Mouse (Mus musculus): ENCODE data around the gene Prrc2b. TPM values are rescaled to one million over a fixed set of nuclear protein-coding genes. Genes with fewer than 3 reads are reported as not detected.

Gene Prrc2b
- polyA plus RNA-seq, 1 experiment from 2014 or later = 54.7 TPM

DNA sequence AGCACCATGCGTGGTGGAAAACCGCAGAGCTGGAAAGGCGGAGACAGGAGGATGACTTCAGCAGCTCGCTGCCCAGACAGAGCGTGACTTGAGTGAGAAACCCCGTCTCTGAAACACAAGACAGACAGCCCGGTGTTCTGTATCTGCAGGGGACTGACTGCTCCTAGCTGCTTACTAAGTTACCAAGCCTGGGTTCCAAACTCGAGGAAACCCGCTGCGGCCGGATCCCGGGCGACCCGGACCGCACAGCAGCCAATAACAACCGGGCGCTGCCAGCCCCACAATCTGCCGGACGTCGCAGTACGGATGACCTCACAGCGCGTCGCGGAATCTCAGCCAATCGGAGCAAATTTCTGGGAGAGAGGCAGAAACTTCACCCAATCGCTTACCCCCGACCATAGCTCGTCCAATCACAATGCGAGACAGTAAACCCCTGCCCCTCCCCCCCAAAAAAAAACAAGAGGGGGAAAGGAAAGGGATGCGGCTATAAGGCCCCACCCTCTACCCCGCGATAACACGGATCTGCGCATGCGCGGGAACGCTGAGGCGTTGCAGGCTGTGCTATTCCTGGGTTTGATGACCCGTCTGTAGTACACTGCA, 13.1 kb upstream of the Prrc2b start:
- H3K27ac ChIP-seq (ENCODE audit: poor library complexity, severe bottlenecking) = peak overlapping the region; percentile 89
- H3K9ac ChIP-seq = peak overlapping the region; percentile 84
- peaks cover 19% of the 10 kb centered on the region for H3K4me1 ChIP-seq (replicated peaks)
- H3K27me3 ChIP-seq (replicated peaks) = no peaks in the 10 kb centered on the region
- WGBS = under 1% methylated on average over 40 of the region's 40 CpGs
- peak overlapping the region; percentile 86 for H3K4me2 ChIP-seq
- peak; percentile 94 for ATAC-seq (ENCODE audit: insufficient number of reproducible peaks, low FRiP score)
- no peaks in the 10 kb centered on the region for H3K36me3 ChIP-seq
- no peaks in the 10 kb centered on the region for H3K9me3 ChIP-seq (replicated peaks)
- H3K4me3 ChIP-seq = peak overlapping the region; percentile 61

DNA sequence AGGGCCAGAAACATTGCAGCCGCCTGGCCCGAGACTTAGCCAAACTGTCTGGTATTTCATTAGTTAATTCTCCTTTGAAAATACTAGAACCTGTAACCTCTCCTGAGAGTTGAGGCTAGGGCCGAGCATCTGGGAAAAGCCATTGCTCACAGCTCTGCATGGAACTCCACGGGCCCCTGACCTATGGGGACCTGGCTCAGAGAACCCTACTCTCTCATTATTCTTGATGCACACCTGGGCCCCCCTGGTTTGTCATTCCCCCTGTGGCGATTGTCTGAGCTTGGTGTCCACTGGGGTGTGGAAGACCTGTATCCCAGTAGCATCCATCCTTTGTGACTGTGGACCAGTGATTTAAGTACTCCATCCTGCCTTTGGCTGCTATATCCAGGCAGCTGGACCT, 11.5 kb upstream of the Prrc2b start:
- Histone ChIP-seq H3K9me3 (replicated peaks) (no peaks in the 10 kb centered on the region), H3K27me3 (replicated peaks) (no peaks in the 10 kb centered on the region), H3K36me3 (no peaks in the 10 kb centered on the region), H3K4me3 (no peak overlapping the region), H3K27ac (ENCODE audit: poor library complexity, severe bottlenecking) (0 out of 2 replicates have a peak overlapping the region, but pooled peaks have one; percentile 29), H3K9ac (no peak overlapping the region), H3K4me1 (replicated peaks) (peaks cover 13% of the 10 kb centered on the region), H3K4me2 (no peak overlapping the region)
- 76% methylated on average over 5 of the region's 5 CpGs for WGBS
- ATAC-seq (ENCODE audit: insufficient number of reproducible peaks, low FRiP score) = no peak

DNA sequence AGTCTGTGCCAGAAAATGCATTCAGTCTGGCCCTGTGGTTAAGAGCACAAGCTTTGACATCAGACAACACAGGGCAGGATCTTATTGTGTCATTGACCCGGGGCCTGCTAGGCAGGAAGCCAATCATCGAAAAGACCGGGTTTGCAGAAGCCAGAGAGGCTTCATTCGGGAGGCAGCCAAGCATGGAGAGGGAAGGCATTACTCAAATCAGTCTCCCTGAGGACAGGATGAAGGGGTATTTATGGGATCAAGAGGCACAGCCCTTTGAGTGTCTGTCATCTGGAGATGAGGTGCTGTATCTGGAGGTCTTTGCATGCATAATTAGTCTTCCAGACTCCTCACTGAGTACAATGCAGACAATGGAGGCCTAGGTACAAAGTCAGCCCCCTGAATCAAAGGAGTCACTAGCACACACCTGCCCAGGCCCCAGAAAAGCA, 10.4 kb upstream of the Prrc2b start:
- no peak for ATAC-seq (ENCODE audit: insufficient number of reproducible peaks, low FRiP score)
- H3K27me3 ChIP-seq (replicated peaks) = no peaks in the 10 kb centered on the region
- no peaks in the 10 kb centered on the region for H3K9me3 ChIP-seq (replicated peaks)
- H3K4me1 ChIP-seq (replicated peaks) = peaks cover 10% of the 10 kb centered on the region; the same call in 1 of the 2 replicates
- no peak overlapping the region for H3K27ac ChIP-seq (ENCODE audit: poor library complexity, severe bottlenecking)
- WGBS = 45% methylated on average over 4 of the region's 4 CpGs
- H3K9ac ChIP-seq = no peak overlapping the region
- H3K36me3 ChIP-seq = no peaks in the 10 kb centered on the region
- no peak overlapping the region for H3K4me3 ChIP-seq
- H3K4me2 ChIP-seq = no peak overlapping the region

DNA sequence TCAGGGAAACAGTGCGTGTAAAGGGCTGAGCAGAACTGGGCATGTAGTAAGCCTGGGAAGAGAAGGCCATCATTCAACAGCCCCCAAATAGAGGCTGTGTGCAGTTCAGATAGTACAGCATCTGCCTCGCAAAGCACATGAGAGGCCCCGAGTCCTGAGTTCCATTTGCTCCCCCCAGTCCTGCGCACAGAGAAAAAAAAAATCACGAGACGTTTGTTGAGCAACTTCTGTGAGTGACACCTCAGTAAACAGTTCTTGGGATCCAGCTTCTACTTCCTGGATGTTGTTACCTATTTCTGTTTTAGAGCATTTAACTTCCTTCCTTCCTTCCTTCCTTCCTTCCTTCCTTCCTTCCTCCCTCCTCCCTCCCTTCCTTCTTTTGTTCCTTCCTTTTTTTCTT, 9.3 kb upstream of the Prrc2b start:
- H3K27ac ChIP-seq (ENCODE audit: poor library complexity, severe bottlenecking) = no peak overlapping the region
- no peaks in the 10 kb centered on the region for H3K27me3 ChIP-seq (replicated peaks)
- H3K9ac ChIP-seq = no peak overlapping the region
- WGBS = 75% methylated on average over 6 of the region's 6 CpGs
- H3K4me2 ChIP-seq = no peak overlapping the region
- H3K36me3 ChIP-seq = no peaks in the 10 kb centered on the region
- H3K9me3 ChIP-seq (replicated peaks) = no peaks in the 10 kb centered on the region
- peaks cover 10% of the 10 kb centered on the region; the same call in 1 of the 2 replicates for H3K4me1 ChIP-seq (replicated peaks)
- no peak for ATAC-seq (ENCODE audit: insufficient number of reproducible peaks, low FRiP score)
- no peak overlapping the region for H3K4me3 ChIP-seq

DNA sequence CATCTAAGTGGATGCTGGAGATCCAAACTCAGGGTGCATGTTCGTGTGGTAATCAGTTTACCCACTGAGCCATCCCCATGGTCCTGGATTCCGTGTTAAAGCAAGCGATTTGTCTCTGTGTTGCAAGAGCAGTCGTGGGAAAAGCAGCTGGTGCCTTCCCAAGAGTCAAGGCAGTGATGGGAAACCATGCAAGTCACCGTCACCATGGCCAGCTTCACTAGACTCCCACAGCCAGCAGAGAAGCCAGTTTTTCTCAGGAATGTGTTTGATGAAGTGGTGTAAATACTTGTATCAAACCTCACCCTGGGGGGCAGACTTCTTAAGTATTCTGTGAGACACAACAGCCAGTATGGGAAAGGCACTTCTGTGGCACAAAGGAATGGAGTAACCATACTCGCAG, 8.5 kb upstream of the Prrc2b start:
- no peak for ATAC-seq (ENCODE audit: insufficient number of reproducible peaks, low FRiP score)
- H3K9ac ChIP-seq = no peak overlapping the region

DNA sequence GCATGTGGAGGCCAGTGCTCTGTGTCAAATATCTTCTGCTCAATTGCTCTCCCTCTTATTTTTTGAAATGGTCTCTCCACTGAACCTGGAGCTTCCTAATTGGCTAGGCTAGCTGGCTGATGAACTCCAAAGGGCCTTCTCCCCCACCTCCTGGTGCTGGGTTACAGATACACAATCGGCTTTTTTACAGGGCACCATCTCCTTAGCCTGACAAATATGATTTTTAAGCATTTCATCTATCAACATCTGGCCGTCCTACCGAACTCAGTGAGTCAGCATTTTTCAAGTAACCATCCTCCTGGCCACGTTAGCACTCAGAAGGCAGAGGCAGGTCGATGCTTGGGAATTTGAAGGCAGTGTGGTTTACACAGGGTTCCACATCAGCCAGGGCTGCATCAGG, 6.2 kb upstream of the Prrc2b start:
- no peak for ATAC-seq (ENCODE audit: insufficient number of reproducible peaks, low FRiP score)
- Histone ChIP-seq H3K27ac (ENCODE audit: poor library complexity, severe bottlenecking) (no peak overlapping the region), H3K36me3 (no peaks in the 10 kb centered on the region), H3K4me2 (no peak overlapping the region), H3K4me1 (replicated peaks) (no peaks in the 10 kb centered on the region), H3K9me3 (replicated peaks) (no peaks in the 10 kb centered on the region), H3K27me3 (replicated peaks) (no peaks in the 10 kb centered on the region), H3K9ac (no peak overlapping the region), H3K4me3 (no peak overlapping the region)
- WGBS = 76% methylated on average over 5 of the region's 5 CpGs

More for the DNA sequence above, 8.5 kb upstream of the Prrc2b start:
- no peak overlapping the region for H3K27ac ChIP-seq (ENCODE audit: poor library complexity, severe bottlenecking)
- no peaks in the 10 kb centered on the region for H3K9me3 ChIP-seq (replicated peaks)
- H3K4me3 ChIP-seq = no peak overlapping the region
- peaks cover 10% of the 10 kb centered on the region; the same call in 1 of the 2 replicates for H3K4me1 ChIP-seq (replicated peaks)
- H3K36me3 ChIP-seq = no peaks in the 10 kb centered on the region
- WGBS = 54% methylated on average over 6 of the region's 6 CpGs
- no peaks in the 10 kb centered on the region for H3K27me3 ChIP-seq (replicated peaks)
- no peak overlapping the region for H3K4me2 ChIP-seq

DNA sequence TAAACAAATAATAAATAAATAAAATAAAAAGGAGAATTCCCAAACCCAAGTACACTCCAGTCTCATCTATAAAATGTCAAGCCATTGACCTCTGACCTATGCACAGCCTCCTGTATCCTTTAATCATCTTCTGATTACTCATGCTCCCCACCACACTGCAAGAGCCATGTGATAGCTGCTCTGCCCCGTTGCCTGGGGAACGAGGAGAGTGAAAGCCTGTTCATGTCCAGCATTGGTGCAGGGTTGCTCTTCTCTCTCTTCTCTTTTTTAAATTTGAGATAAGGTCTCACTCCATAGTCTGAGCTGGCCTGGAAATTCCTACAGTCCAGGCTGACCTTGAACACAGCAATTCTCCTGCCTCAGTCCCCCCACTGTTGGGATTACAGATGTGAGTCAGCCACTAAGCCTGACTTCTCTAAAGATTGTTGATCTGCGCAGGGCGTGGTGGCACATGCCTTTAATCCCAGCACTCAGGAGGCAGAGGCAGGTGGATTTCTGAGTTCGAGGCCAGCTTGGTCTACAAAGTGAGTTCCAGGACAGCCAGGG, 4.2 kb upstream of the Prrc2b start:
- no peaks in the 10 kb centered on the region for H3K27me3 ChIP-seq (replicated peaks)
- H3K4me1 ChIP-seq (replicated peaks) = 0 out of 2 replicates have a peak, but pooled peaks cover 4% of the 10 kb centered on the region
- no peaks in the 10 kb centered on the region for H3K9me3 ChIP-seq (replicated peaks)
- H3K9ac ChIP-seq = no peak overlapping the region
- no peak overlapping the region for H3K4me2 ChIP-seq
- no peak overlapping the region for H3K27ac ChIP-seq (ENCODE audit: poor library complexity, severe bottlenecking)
- 73% methylated on average over 5 of the region's 5 CpGs for WGBS
- no peaks in the 10 kb centered on the region for H3K36me3 ChIP-seq
- ATAC-seq (ENCODE audit: insufficient number of reproducible peaks, low FRiP score) = no peak
- no peak overlapping the region for H3K4me3 ChIP-seq

DNA sequence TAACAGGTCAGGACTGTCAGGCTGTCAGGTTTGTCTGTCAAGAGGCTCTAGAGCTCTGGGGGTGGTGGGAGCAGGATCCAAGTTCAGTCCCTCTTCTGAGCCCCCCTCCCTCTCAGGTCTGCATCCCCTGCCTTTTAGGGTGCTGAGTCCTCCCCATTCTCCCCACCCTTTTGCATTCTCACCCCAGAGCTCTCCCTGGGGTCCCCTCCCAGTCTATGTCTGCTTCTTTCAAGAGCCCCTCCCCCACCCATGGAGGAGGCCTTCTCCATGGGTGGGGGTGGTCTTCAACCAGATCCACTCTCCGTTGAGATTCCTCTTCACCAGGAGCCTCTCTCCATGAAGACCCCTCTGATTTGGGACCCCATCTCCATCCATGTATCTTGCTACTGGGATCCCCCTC, 747 bp upstream of the Prrc2b start:
- Histone ChIP-seq H3K4me2 (peak overlapping the region; percentile 96), H3K9me3 (replicated peaks) (no peaks in the 10 kb centered on the region)
- no peak for ATAC-seq (ENCODE audit: insufficient number of reproducible peaks, low FRiP score)

DNA sequence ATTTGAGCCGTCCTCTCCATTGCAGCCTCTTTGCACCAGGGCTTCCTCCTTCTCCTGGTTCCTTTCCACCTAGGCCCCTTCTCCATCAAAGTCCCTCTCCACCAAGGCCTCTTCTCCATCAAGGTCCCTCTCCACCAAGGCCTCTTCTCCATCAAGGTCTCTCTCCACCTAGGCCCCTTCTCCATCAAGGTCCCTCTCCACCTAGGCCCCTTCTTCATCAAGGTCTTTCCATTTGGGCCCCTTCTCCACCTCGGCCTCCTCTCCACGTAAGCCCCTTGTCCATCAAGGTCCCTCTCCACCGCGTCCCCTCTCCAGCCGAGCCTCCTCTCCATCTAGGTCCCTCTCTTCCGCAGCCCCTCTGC, 339 bp upstream of the Prrc2b start:
- Histone ChIP-seq H3K9me3 (replicated peaks) (no peaks in the 10 kb centered on the region), H3K4me1 (replicated peaks) (peaks cover 40% of the 10 kb centered on the region), H3K36me3 (no peaks in the 10 kb centered on the region), H3K27me3 (replicated peaks) (no peaks in the 10 kb centered on the region), H3K27ac (ENCODE audit: poor library complexity, severe bottlenecking) (peak overlapping the region; percentile 97), H3K4me2 (peak overlapping the region; percentile 96), H3K9ac (peak overlapping the region; percentile 97), H3K4me3 (peak overlapping the region; percentile 80)
- no peak for ATAC-seq (ENCODE audit: insufficient number of reproducible peaks, low FRiP score)
- 7% methylated on average over 7 of the region's 7 CpGs for WGBS

More for the DNA sequence above, 747 bp upstream of the Prrc2b start:
- WGBS = 35% methylated on average over 1 of the region's 1 CpGs
- Histone ChIP-seq H3K27me3 (replicated peaks) (no peaks in the 10 kb centered on the region), H3K4me1 (replicated peaks) (peaks cover 36% of the 10 kb centered on the region), H3K36me3 (no peaks in the 10 kb centered on the region), H3K4me3 (no peak overlapping the region), H3K9ac (no peak overlapping the region; the same call in 1 of the 2 replicates), H3K27ac (ENCODE audit: poor library complexity, severe bottlenecking) (peak overlapping the region; percentile 97)

DNA sequence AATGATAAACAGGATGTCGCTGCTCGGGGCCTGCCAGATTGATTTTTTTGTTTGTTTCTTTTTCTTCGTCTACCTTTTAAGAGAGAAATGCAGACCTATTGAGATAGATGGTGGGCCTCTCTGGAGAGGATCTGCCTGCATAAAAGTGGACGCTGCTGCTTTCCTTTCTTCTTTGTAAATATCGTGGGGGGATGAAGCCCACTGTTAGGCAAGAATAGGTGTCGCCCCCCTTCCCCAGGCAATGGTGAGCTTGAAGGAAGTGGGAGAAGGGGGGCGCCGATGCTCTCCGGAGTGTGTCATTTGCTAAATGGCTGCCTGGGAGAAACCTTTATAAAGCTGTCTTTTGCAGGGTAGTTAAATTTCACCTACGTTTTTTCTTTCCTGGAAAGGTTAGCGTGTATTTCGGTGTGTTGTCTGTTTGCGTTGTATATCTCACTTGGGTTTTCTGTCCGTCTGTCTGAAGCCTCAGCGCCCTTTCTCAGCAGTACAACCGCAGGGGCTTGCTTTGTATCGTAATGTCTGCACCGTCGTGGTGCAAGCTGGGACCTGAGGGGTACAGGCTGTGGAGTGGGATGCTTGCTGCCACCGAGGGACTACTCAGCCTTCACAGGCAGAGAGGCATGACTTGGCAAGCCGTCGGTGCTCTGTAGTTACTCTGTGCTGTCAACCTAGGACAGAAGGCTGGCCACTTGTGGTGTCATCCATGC, 931 bp downstream of the Prrc2b start:
- WGBS = under 1% methylated on average over 22 of the region's 22 CpGs
- peak overlapping the region; percentile 80 for H3K4me3 ChIP-seq
- H3K9ac ChIP-seq = peak overlapping the region; percentile 97
- H3K9me3 ChIP-seq (replicated peaks) = no peaks in the 10 kb centered on the region
- peaks cover 52% of the 10 kb centered on the region for H3K4me1 ChIP-seq (replicated peaks)
- no peaks in the 10 kb centered on the region for H3K27me3 ChIP-seq (replicated peaks)
- peak; percentile 26; the same call in 1 of the 2 replicates for ATAC-seq (ENCODE audit: insufficient number of reproducible peaks, low FRiP score)
- no peaks in the 10 kb centered on the region for H3K36me3 ChIP-seq
- peak overlapping the region; percentile 97 for H3K27ac ChIP-seq (ENCODE audit: poor library complexity, severe bottlenecking)
- H3K4me2 ChIP-seq = peak overlapping the region; percentile 96

DNA sequence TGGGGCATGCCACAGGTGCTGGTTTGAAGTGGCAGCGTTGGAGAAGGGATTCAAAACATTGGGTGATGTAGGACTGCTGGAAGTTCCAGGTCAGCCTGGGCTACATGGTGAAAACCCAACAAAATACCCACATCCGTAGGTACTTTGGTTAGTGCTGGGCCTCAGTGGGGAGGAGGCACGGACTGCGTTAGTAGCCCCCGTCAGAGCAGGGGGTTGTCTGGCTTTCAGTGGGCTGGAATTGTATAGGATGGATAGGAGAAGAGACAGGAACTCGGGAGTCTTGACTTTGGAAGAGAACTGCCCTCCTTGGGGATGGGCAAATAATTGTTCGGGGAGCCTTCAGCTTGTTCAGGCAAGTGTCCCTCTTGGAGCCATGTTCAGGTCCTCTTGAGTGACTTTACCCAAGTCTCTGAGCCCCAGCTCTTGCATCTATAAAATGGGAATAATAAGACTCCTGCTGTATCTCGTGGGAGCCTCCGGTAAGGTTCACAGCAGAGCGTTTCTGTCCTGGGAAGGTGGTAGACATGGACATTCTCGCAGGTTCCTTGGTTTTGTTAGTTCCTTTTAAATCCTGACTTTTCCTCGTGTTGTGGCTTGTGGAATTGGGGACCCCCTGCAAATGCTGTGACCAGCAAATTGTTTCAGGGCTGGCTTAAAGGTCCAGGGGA, 1.6 kb downstream of the Prrc2b start:
- Histone ChIP-seq H3K36me3 (no peaks in the 10 kb centered on the region), H3K27me3 (replicated peaks) (no peaks in the 10 kb centered on the region), H3K4me1 (replicated peaks) (peaks cover 59% of the 10 kb centered on the region), H3K9me3 (replicated peaks) (no peaks in the 10 kb centered on the region), H3K4me2 (peak overlapping the region; percentile 96), H3K27ac (ENCODE audit: poor library complexity, severe bottlenecking) (peak overlapping the region; percentile 97), H3K4me3 (peak overlapping the region; percentile 80), H3K9ac (peak overlapping the region; percentile 97)
- 13% methylated on average over 12 of the region's 12 CpGs for WGBS
- ATAC-seq (ENCODE audit: insufficient number of reproducible peaks, low FRiP score) = no peak

Measured in heart, embryonic 12.5 days (tissue).